Mouse (Mus musculus) neural tube, embryonic 14.5 days (tissue): ENCODE results near the gene Rbm19. TPM values are rescaled to one million over a fixed set of nuclear protein-coding genes. Genes with fewer than 3 reads are reported as not detected.

Experiments used
- ATAC-seq: fragments of 200-750 bp; cut with Nextera tagmentation; 2 replicates; pipeline ENCODE4 v1.8.0; 2017; ENCODE audit warnings: low read depth, mild to moderate bottlenecking, moderate TSS enrichment, moderate library complexity
- H3K27ac ChIP-seq: fragments of 300-500 bp; sonication (generic); 2 replicates; pipeline ENCODE4 v1.5.1; 2014; ENCODE audit warnings: low read depth, mild to moderate bottlenecking, control low read depth, low read length, moderate library complexity, mixed read lengths
- H3K27me3 ChIP-seq: fragments of 300-500 bp; sonication (generic); 2 replicates; pipeline ENCODE4 v1.6.1; 2014; ENCODE audit warnings: low read length; ENCODE audit not compliant: control insufficient read depth, insufficient read depth
- H3K36me3 ChIP-seq: fragments of 300-500 bp; sonication (generic); 2 replicates; pipeline ENCODE4 v1.6.1; 2014; ENCODE audit warnings: low read length, mixed read lengths; ENCODE audit not compliant: control insufficient read depth, insufficient read depth
- H3K4me1 ChIP-seq: fragments of 300-500 bp; sonication (generic); 2 replicates; pipeline ENCODE4 v1.6.1; 2014; ENCODE audit warnings: low read length; ENCODE audit not compliant: control insufficient read depth, insufficient read depth
- H3K4me2 ChIP-seq: fragments of 300-500 bp; sonication (generic); 2 replicates; pipeline ENCODE4 v1.6.1; 2014; ENCODE audit warnings: mild to moderate bottlenecking, low read depth, low read length, control low read depth
- H3K4me3 ChIP-seq: fragments of 300-500 bp; sonication (generic); 2 replicates; pipeline ENCODE4 v1.5.1; 2014; ENCODE audit warnings: low read depth, low read length, control low read depth, mixed read lengths
- H3K9ac ChIP-seq: fragments of 300-500 bp; sonication (generic); replicated peaks from 2 replicates; pipeline ENCODE4 v1.6.1; 2014; ENCODE audit warnings: low read depth, mild to moderate bottlenecking, control low read depth, low read length, mixed read lengths
- H3K9me3 ChIP-seq: fragments of 300-500 bp; sonication (generic); 2 replicates; pipeline ENCODE4 v1.6.1; 2016; ENCODE audit warnings: low read length; ENCODE audit not compliant: control insufficient read depth
- WGBS: fragments of 180-500 bp; shearing (Covaris S2); extraction: QIAGEN DNeasy Blood & Tissue Kit; methylation state at CpG from one replicate; pipeline ENCODE4 v1.1.7; 2014; 5-methylcytosine and 5-hydroxymethylcytosine counted together
- polyA plus RNA-seq: library from polyadenylated mRNA; unstranded; fragments of >200 nt; fragmentation: Nextera tagmentation; extraction: Ambion mirVana; gene quantifications from 2 replicates; pipeline ENCODE4 v1.2.1, GENCODE M21; 2014

Rbm19 gene
- polyA plus RNA-seq, 1 experiment from 2014 or later: 14.7 TPM

DNA sequence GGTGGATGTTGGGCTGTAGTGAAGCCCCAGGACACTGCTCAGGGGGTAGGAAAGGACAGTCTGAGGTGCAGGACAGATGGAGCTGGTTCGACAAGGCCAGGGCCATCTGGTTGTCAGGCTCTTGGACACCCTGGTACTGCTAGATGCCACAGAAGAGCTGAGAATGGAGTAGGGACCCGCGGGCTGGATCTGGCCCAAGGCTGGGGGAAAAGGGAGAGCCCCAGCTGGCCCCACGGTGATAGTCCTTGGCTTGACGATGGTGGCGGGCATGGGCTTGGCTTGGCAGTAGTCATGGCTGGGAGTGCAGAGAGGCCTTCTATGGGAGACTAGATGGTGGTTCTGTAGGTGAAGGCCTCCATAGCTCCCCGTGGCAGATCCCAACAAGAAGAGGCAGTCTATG, 12.8 kb downstream of the Rbm19 start:
- Histone ChIP-seq H3K27ac (no peak overlapping the region), H3K9me3 (no peaks in the 10 kb centered on the region), H3K36me3 (peaks cover 23% of the 10 kb centered on the region), H3K27me3 (no peaks in the 10 kb centered on the region), H3K4me2 (no peak overlapping the region), H3K4me3 (no peak overlapping the region), H3K9ac (no peak overlapping the region), H3K4me1 (no peaks in the 10 kb centered on the region)
- ATAC-seq: no peak
- WGBS: 99% methylated on average over 7 of the region's 7 CpGs

GRCm38 (mm10) chr5:120129761-120130160, 13.5 kb downstream of the Rbm19 start:
- Histone ChIP-seq H3K4me3 (no peak overlapping the region), H3K4me1 (no peaks in the 10 kb centered on the region), H3K4me2 (no peak overlapping the region), H3K9ac (no peak overlapping the region), H3K27me3 (no peaks in the 10 kb centered on the region), H3K9me3 (no peaks in the 10 kb centered on the region), H3K27ac (no peak overlapping the region), H3K36me3 (peaks cover 19% of the 10 kb centered on the region)
- no peak for ATAC-seq
- 92% methylated on average over 7 of the region's 7 CpGs for WGBS

GRCm38 (mm10) chr5:120130163-120130562, 13.9 kb downstream of the Rbm19 start:
- H3K27ac ChIP-seq: no peak overlapping the region
- WGBS: 87% methylated on average over 2 of the region's 2 CpGs
- H3K4me2 ChIP-seq: no peak overlapping the region
- H3K4me1 ChIP-seq: no peaks in the 10 kb centered on the region
- H3K9ac ChIP-seq: no peak overlapping the region
- H3K9me3 ChIP-seq: no peaks in the 10 kb centered on the region
- peaks cover 17% of the 10 kb centered on the region for H3K36me3 ChIP-seq
- no peak overlapping the region for H3K4me3 ChIP-seq
- H3K27me3 ChIP-seq: no peaks in the 10 kb centered on the region
- ATAC-seq: no peak

DNA sequence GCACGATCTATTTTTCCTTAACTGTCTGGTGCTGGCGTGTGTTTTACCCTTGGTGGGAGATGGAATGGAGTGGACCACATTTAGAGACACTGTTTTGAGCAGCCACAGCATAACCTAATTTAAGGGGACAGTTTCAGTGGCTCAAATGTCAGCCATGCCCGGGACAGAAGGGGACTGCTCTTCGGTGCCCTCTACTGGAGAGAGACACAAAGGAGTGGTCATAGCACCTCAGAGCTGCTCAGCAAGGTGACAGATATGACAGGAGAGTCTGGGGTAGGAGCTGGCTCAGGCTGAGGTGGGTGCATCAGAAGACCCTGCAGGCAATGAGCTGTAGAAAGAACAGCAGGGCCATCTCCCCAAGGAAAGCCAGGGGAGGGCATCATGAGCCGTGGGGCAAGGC, 15.3 kb downstream of the Rbm19 start:
- 68% methylated on average over 5 of the region's 5 CpGs for WGBS
- no peaks in the 10 kb centered on the region for H3K9me3 ChIP-seq
- H3K4me2 ChIP-seq: no peak overlapping the region
- no peak overlapping the region for H3K9ac ChIP-seq
- no peak for ATAC-seq
- H3K27ac ChIP-seq: no peak overlapping the region
- H3K36me3 ChIP-seq: peaks cover 6% of the 10 kb centered on the region; the same call in 1 of the 2 replicates
- no peaks in the 10 kb centered on the region for H3K27me3 ChIP-seq
- H3K4me1 ChIP-seq: no peaks in the 10 kb centered on the region
- no peak overlapping the region for H3K4me3 ChIP-seq

GRCm38 (mm10) chr5:120134000-120134399, 17.7 kb downstream of the Rbm19 start:
- H3K9ac ChIP-seq: no peak overlapping the region
- H3K27ac ChIP-seq: no peak overlapping the region
- ATAC-seq: no peak
- no peaks in the 10 kb centered on the region for H3K27me3 ChIP-seq
- H3K9me3 ChIP-seq: no peaks in the 10 kb centered on the region
- H3K4me2 ChIP-seq: no peak overlapping the region
- WGBS: 40% methylated on average over 6 of the region's 6 CpGs
- peaks cover under 1% of the 10 kb centered on the region; the same call in 1 of the 2 replicates for H3K36me3 ChIP-seq
- H3K4me1 ChIP-seq: no peaks in the 10 kb centered on the region
- no peak overlapping the region for H3K4me3 ChIP-seq

DNA sequence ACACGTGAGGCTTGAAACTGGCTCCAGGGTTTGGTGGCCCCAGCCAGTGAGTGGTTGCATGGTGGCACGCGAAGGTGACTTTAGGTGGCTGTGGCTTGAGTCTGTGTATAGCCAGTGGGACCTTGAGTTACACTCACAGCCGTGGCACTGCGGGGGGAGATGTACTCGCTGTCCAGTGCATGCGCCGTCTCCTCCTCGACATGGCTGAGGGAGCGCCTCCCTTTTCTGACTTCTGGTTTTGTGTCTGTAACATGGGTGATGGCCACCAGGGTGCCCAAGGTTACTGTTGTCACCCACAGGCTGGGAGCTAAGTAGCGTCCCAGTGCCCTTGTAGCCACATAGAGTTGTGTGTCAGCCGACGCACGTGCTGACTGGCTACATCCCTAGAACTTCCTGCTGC, 19.1 kb downstream of the Rbm19 start:
- Histone ChIP-seq H3K9me3 (no peaks in the 10 kb centered on the region), H3K9ac (no peak overlapping the region), H3K27ac (no peak overlapping the region), H3K4me2 (no peak overlapping the region), H3K27me3 (no peaks in the 10 kb centered on the region), H3K4me3 (no peak overlapping the region), H3K36me3 (0 out of 2 replicates have a peak, but pooled peaks cover 1% of the 10 kb centered on the region), H3K4me1 (no peaks in the 10 kb centered on the region)
- ATAC-seq: no peak
- WGBS: 96% methylated on average over 14 of the region's 14 CpGs

DNA sequence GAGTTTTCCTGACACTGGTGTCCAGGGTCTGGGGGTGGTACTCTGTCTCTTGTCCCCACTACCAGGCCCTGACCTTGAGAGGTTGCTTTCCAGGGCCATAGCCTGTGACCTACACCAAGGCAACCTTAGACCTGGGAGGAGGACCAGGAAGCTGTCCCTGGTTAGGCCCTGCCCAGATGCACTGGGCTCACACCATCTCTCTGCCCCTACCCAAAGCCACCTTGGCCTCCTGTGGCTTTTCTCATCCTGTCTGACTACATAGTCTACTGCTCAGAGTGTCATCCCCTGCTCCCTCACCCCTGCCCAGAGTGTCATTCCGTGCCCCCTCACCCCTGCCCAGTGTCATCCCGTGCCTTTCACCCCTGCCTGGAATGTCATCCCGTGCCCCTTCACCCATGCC, 19.6 kb downstream of the Rbm19 start:
- WGBS: 57% methylated on average over 3 of the region's 3 CpGs
- ATAC-seq: no peak
- H3K36me3 ChIP-seq: 0 out of 2 replicates have a peak, but pooled peaks cover 4% of the 10 kb centered on the region
- H3K4me3 ChIP-seq: no peak overlapping the region
- no peak overlapping the region for H3K4me2 ChIP-seq
- H3K4me1 ChIP-seq: no peaks in the 10 kb centered on the region
- H3K9ac ChIP-seq: no peak overlapping the region
- no peak overlapping the region for H3K27ac ChIP-seq
- no peaks in the 10 kb centered on the region for H3K9me3 ChIP-seq
- H3K27me3 ChIP-seq: no peaks in the 10 kb centered on the region

DNA sequence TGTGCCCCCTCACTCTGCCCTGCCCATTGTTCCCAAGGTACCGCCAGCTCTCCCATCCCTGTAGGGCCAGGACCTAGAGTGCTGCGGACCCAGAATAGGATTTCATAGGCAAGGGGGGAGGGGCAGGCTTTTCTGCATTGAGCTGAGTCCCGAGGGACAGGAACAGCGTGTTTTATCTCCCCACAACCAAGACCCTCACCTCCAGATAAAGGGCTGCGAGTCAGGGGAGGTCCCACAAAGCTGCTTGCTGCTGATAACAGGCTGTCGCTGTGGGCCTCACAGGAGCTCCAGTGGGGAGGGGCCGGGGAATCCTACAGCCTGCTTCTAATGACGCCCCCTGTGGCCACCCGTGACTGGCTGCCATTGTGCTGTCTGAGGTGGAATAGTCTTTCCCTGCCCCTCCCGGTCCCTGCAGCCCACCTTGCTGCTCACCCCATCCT, 20.0 kb downstream of the Rbm19 start:
- ATAC-seq: no peak
- H3K27me3 ChIP-seq: no peaks in the 10 kb centered on the region
- H3K9ac ChIP-seq: no peak overlapping the region
- H3K36me3 ChIP-seq: 0 out of 2 replicates have a peak, but pooled peaks cover 4% of the 10 kb centered on the region
- WGBS: 23% methylated on average over 10 of the region's 10 CpGs
- H3K27ac ChIP-seq: no peak overlapping the region
- no peak overlapping the region for H3K4me3 ChIP-seq
- no peaks in the 10 kb centered on the region for H3K4me1 ChIP-seq
- H3K4me2 ChIP-seq: no peak overlapping the region
- H3K9me3 ChIP-seq: no peaks in the 10 kb centered on the region

GRCm38 (mm10) chr5:120137038-120137437, 20.8 kb downstream of the Rbm19 start:
- no peak overlapping the region for H3K27ac ChIP-seq
- no peak for ATAC-seq
- no peaks in the 10 kb centered on the region for H3K9me3 ChIP-seq
- H3K36me3 ChIP-seq: 0 out of 2 replicates have a peak, but pooled peaks cover 4% of the 10 kb centered on the region
- H3K9ac ChIP-seq: no peak overlapping the region
- H3K4me3 ChIP-seq: no peak overlapping the region
- H3K27me3 ChIP-seq: no peaks in the 10 kb centered on the region
- no peaks in the 10 kb centered on the region for H3K4me1 ChIP-seq
- WGBS: 94% methylated on average over 5 of the region's 5 CpGs
- H3K4me2 ChIP-seq: no peak overlapping the region
